Mouse (Mus musculus) adrenal gland, adult (tissue): ENCODE measurements at regions not wholly inside any gene's neighbourhood (a gene's known extent, or its start where the extent isn't known, plus 50 kb on each side); places are given as distances from the start of the nearest gene placed in this dataset.

Experiments used
- DNase-seq, 2 experiments: peaks; one replicate each; pipeline ENCODE4 v3.0.0; 2022 to 2023; ENCODE audit warnings: low spot score in 1 of 2; ENCODE audit not compliant: inconsistent age in 2 of 2

GRCm38 (mm10) chrX:128585496-128586105 lies 849.2 kb upstream of the Cldn34c4 start:
- no peak for DNase-seq

GRCm38 (mm10) chrX:128577402-128577801 lies 841.0 kb upstream of the Cldn34c4 start:
- no peak for DNase-seq

- DNase-seq, result peak in 1 of 2 experiments; percentile 27
These were observed 840.0 kb upstream of the Cldn34c4 start for GRCm38 (mm10) chrX:128576269-128576871.
